Mouse (Mus musculus) ES-Bruce4 (cell line): ENCODE data around the gene Cks1b. TPM values are rescaled to one million over a fixed set of nuclear protein-coding genes. Genes with fewer than 3 reads are reported as not detected.
A peak's percentile ranks its signal among the peaks of the same experiment; 100 is the strongest.

Experiments used
- H3K27ac ChIP-seq: 2 replicates; pipeline ENCODE4 v1.5.1; 2012; ENCODE audit warnings: low read length, inconsistent platforms; ENCODE audit not compliant: insufficient read depth
- H3K27me3 ChIP-seq: 2 replicates; pipeline ENCODE4 v1.6.1; 2012; ENCODE audit warnings: mild to moderate bottlenecking, low read length, inconsistent platforms; ENCODE audit not compliant: control insufficient read depth, poor library complexity, insufficient read depth, severe bottlenecking
- H3K36me3 ChIP-seq: 2 replicates; pipeline ENCODE4 v1.6.1; 2012; ENCODE audit warnings: inconsistent platforms, mild to moderate bottlenecking, low read length, moderate library complexity; ENCODE audit not compliant: control insufficient read depth, poor library complexity, insufficient read depth, severe bottlenecking
- H3K4me1 ChIP-seq: one replicate; pipeline ENCODE4 v1.8.1; 2011; ENCODE audit warnings: low read length; ENCODE audit not compliant: control insufficient read depth, insufficient read depth
- H3K4me3 ChIP-seq: 2 replicates; pipeline ENCODE4 v1.5.1; 2011; ENCODE audit warnings: low read depth, mild to moderate bottlenecking, low read length
- H3K9ac ChIP-seq: 2 replicates; pipeline ENCODE4 v1.6.1; 2012; ENCODE audit warnings: low read depth, mild to moderate bottlenecking, inconsistent platforms; ENCODE audit not compliant: poor library complexity, severe bottlenecking
- H3K9me3 ChIP-seq: replicated peaks from 2 replicates; pipeline ENCODE4 v1.6.1; 2012; ENCODE audit warnings: mild to moderate bottlenecking, low read length, inconsistent platforms; ENCODE audit not compliant: control insufficient read depth, poor library complexity, insufficient read depth, severe bottlenecking
- CTCF ChIP-seq: IDR thresholded peaks from one replicate; pipeline ENCODE4 v1.8.1; 2011; ENCODE audit warnings: low read depth, low read length
- EP300 ChIP-seq: IDR thresholded peaks from 2 replicates; pipeline ENCODE4 v1.6.1; 2011; ENCODE audit warnings: low read depth, low read length; ENCODE audit not compliant: insufficient read depth
- POLR2A ChIP-seq: IDR thresholded peaks from one replicate; pipeline ENCODE4 v1.8.1; 2011; ENCODE audit warnings: low read length; ENCODE audit not compliant: insufficient read depth
- polyA plus RNA-seq: library from polyadenylated mRNA; stranded (reverse); fragments of >200 nt; gene quantifications from 2 replicates; pipeline ENCODE4 v1.2.4, GENCODE M21; 2011; ENCODE audit warnings: low read depth; ENCODE audit not compliant: missing spikeins, insufficient read depth, insufficient read length

Cks1b gene
- polyA plus RNA-seq, 1 experiment: 290 TPM

- Histone ChIP-seq H3K9me3 (no peaks in the 10 kb centered on the region), H3K4me1 (no peaks in the 10 kb centered on the region), H3K36me3 (peaks cover 26% of the 10 kb centered on the region), H3K27ac (peak overlapping the region; percentile 79), H3K9ac (peak overlapping the region; percentile 89), H3K27me3 (no peaks in the 10 kb centered on the region), H3K4me3 (peak overlapping the region; percentile 80)
- TF ChIP-seq EP300 (no peak), POLR2A (no peak), CTCF (no peak)
Measured at GRCm38 (mm10) chr3:89417131-89417530, 1.1 kb downstream of the Cks1b start.

GRCm38 (mm10) chr3:89416158-89416557 lies 2.0 kb downstream of the Cks1b start:
- H3K27ac ChIP-seq: no peak overlapping the region
- no peaks in the 10 kb centered on the region for H3K9me3 ChIP-seq
- H3K4me1 ChIP-seq: no peaks in the 10 kb centered on the region
- H3K9ac ChIP-seq: no peak overlapping the region
- no peaks in the 10 kb centered on the region for H3K27me3 ChIP-seq
- no peak for TF ChIP-seq EP300
- peaks cover 26% of the 10 kb centered on the region for H3K36me3 ChIP-seq
- no peak overlapping the region for H3K4me3 ChIP-seq

GRCm38 (mm10) chr3:89411490-89412393 lies 6.4 kb downstream of the Cks1b start, which contains the start of gene Flad1:
Gene Flad1, minus strand, starts transcription at chr3:89411870.
- Histone ChIP-seq H3K9ac (peak within 1 kb of the TSS; percentile 91), H3K9me3 (no peaks in the 10 kb centered on the region), H3K36me3 (peaks cover 26% of the 10 kb centered on the region), H3K27ac (peak within 1 kb of the TSS; percentile 89), H3K27me3 (no peaks in the 10 kb centered on the region), H3K4me3 (peak within 1 kb of the TSS; percentile 98), H3K4me1 (no peaks in the 10 kb centered on the region)
- TF ChIP-seq CTCF: no peak
- no peak for TF ChIP-seq POLR2A
- no peak for TF ChIP-seq EP300

GRCm38 (mm10) chr3:89410864-89411263 lies 7.3 kb downstream of the Cks1b start:
- TF ChIP-seq POLR2A: no peak
- TF ChIP-seq EP300: no peak
- TF ChIP-seq CTCF: no peak

GRCm38 (mm10) chr3:89409701-89410100 lies 8.5 kb downstream of the Cks1b start:
- peaks cover 10% of the 10 kb centered on the region for H3K36me3 ChIP-seq
- H3K9me3 ChIP-seq: no peaks in the 10 kb centered on the region
- no peaks in the 10 kb centered on the region for H3K27me3 ChIP-seq
- H3K9ac ChIP-seq: no peak overlapping the region
- no peak for TF ChIP-seq CTCF
- no peak for TF ChIP-seq POLR2A
- no peak for TF ChIP-seq EP300
- no peaks in the 10 kb centered on the region for H3K4me1 ChIP-seq
- no peak overlapping the region for H3K27ac ChIP-seq
- H3K4me3 ChIP-seq: no peak overlapping the region

More at GRCm38 (mm10) chr3:89410864-89411263, 7.3 kb downstream of the Cks1b start:
- Histone ChIP-seq H3K27ac (0 out of 2 replicates have a peak overlapping the region, but pooled peaks have one; percentile 58), H3K27me3 (no peaks in the 10 kb centered on the region), H3K4me3 (peak overlapping the region; percentile 98), H3K9me3 (no peaks in the 10 kb centered on the region), H3K9ac (peak overlapping the region; percentile 78), H3K4me1 (no peaks in the 10 kb centered on the region), H3K36me3 (peaks cover 21% of the 10 kb centered on the region)

GRCm38 (mm10) chr3:89408448-89408847 lies 9.7 kb downstream of the Cks1b start:
- Histone ChIP-seq H3K27me3 (no peaks in the 10 kb centered on the region), H3K4me1 (no peaks in the 10 kb centered on the region), H3K4me3 (peak overlapping the region; percentile 44), H3K36me3 (no peaks in the 10 kb centered on the region), H3K9ac (peak overlapping the region; percentile 55), H3K27ac (no peak overlapping the region), H3K9me3 (no peaks in the 10 kb centered on the region)
- TF ChIP-seq CTCF: peak; percentile 31
- no peak for TF ChIP-seq EP300
- no peak for TF ChIP-seq POLR2A
